Comparison of ENCODE assay signal across 8 mouse cellular contexts in the genomic region with DNA sequence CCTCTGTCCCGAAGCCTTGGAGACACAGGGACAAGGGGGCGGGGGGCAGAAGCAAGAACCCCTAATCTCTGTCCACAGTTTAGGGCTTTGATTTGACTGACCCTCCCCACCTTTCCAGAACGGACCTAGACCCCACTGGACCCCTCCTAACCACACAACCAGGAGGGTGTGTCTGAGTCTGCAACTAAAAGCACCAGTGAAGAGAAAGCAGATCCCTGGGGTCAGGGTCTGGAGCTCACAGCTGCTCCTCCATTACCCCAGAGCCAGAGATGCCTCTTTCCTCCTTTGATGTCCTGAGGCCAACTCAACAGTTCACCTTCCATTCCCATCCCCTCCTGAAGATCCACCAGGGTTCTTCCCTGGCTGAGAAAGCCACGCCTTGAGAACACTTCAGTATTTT. TPM values are rescaled to one million over a fixed set of nuclear protein-coding genes. Genes with fewer than 3 reads are reported as not detected.
DNase-seq lines count a peak whose midpoint lies in the region; ATAC-seq and TF ChIP-seq lines count a peak whose summit lies in the region.

No protein-coding gene starts in this region.

- no peaks in the 10 kb centered on the region for H3K79me2 ChIP-seq in myocyte (ENCODE audit: control insufficient read depth, insufficient read depth)

- peak overlapping the region; percentile 85 for H3K4me3 ChIP-seq in kidney, embryonic 15.5 days (replicated peaks)
- H3K4me3 ChIP-seq in embryonic facial prominence, embryonic 11.5 days (ENCODE audit: low read depth, low read length), result peak overlapping the region; percentile 96
- peak overlapping the region; percentile 92 for H3K4me3 ChIP-seq in intestine, embryonic 15.5 days (replicated peaks)
- H3K4me3 ChIP-seq in myocyte, result peak overlapping the region; percentile 50

- no peaks in the 10 kb centered on the region for H3K27me3 ChIP-seq in kidney, embryonic 15.5 days
- no peaks in the 10 kb centered on the region for H3K27me3 ChIP-seq in embryonic facial prominence, embryonic 11.5 days (ENCODE audit: control insufficient read depth, insufficient read depth, low read length)
- no peaks in the 10 kb centered on the region for H3K27me3 ChIP-seq in intestine, embryonic 15.5 days (replicated peaks)
- H3K27me3 ChIP-seq in myocyte (ENCODE audit: control insufficient read depth, insufficient read depth, insufficient read length), result no peaks in the 10 kb centered on the region

- H3ac ChIP-seq in myocyte (ENCODE audit: control insufficient read depth, insufficient read length), result peak overlapping the region; percentile 46

- peaks cover 33% of the 10 kb centered on the region for H3K4me1 ChIP-seq in kidney, embryonic 15.5 days
- H3K4me1 ChIP-seq in embryonic facial prominence, embryonic 11.5 days (ENCODE audit: control insufficient read depth, insufficient read depth, low read length), result peaks cover 2% of the 10 kb centered on the region
- peaks cover 26% of the 10 kb centered on the region for H3K4me1 ChIP-seq in intestine, embryonic 15.5 days (replicated peaks)

- TF ChIP-seq POLR2A in myocyte (IDR thresholded peaks at IDR 0.05; ENCODE audit: insufficient read length, low read depth), result no peak

- 37% methylated on average over 4 of the region's 4 CpGs for whole genome bisulfite sequencing in kidney, embryonic 15.5 days
- 45% methylated on average over 4 of the region's 4 CpGs for WGBS in embryonic facial prominence, embryonic 11.5 days
- WGBS in intestine, embryonic 15.5 days, result 37% methylated on average over 4 of the region's 4 CpGs

- H3K4me2 ChIP-seq in kidney, embryonic 15.5 days, result peak overlapping the region; percentile 73
- peak overlapping the region; percentile 69 for H3K4me2 ChIP-seq in embryonic facial prominence, embryonic 11.5 days (ENCODE audit: low read depth, low read length)
- peak overlapping the region; percentile 81 for H3K4me2 ChIP-seq in intestine, embryonic 15.5 days (replicated peaks)
- H3K4me2 ChIP-seq in myocyte (ENCODE audit: low read depth), result peak overlapping the region; percentile 94

- H3K36me3 ChIP-seq in kidney, embryonic 15.5 days, result no peaks in the 10 kb centered on the region
- H3K36me3 ChIP-seq in embryonic facial prominence, embryonic 11.5 days (replicated peaks; ENCODE audit: control insufficient read depth, insufficient read depth, low read depth, low read length), result no peaks in the 10 kb centered on the region
- H3K36me3 ChIP-seq in intestine, embryonic 15.5 days, result no peaks in the 10 kb centered on the region
- no peaks in the 10 kb centered on the region for H3K36me3 ChIP-seq in myocyte (ENCODE audit: control insufficient read depth, insufficient read depth)

- peak overlapping the region; percentile 90 for H3K9ac ChIP-seq in kidney, embryonic 15.5 days
- peak overlapping the region; percentile 97 for H3K9ac ChIP-seq in embryonic facial prominence, embryonic 11.5 days (replicated peaks; ENCODE audit: low read length)
- H3K9ac ChIP-seq in intestine, embryonic 15.5 days, result peak overlapping the region; percentile 98

- peak overlapping the region; percentile 91; the same call in 1 of the 2 replicates for H3K27ac ChIP-seq in kidney, embryonic 15.5 days
- no peak overlapping the region for H3K27ac ChIP-seq in embryonic facial prominence, embryonic 11.5 days (replicated peaks; ENCODE audit: low read depth, low read length)
- peak overlapping the region; percentile 89; the same call in 1 of the 2 replicates for H3K27ac ChIP-seq in intestine, embryonic 15.5 days

- no peaks in the 10 kb centered on the region for H3K9me3 ChIP-seq in kidney, embryonic 15.5 days (replicated peaks)
- no peaks in the 10 kb centered on the region for H3K9me3 ChIP-seq in embryonic facial prominence, embryonic 11.5 days (replicated peaks; ENCODE audit: control insufficient read depth, low read length)
- H3K9me3 ChIP-seq in intestine, embryonic 15.5 days, result no peaks in the 10 kb centered on the region

- DNase-seq in kidney, postnatal 4 days, result no peak
- DNase-seq in embryonic facial prominence, embryonic 11.5 days (ENCODE audit: low spot score), result no peak
- no peak for DNase-seq in gastrocnemius, adult 8-10 months (ENCODE audit: low spot score in 2 of 2)
- no peak for DNase-seq in frontal cortex, postnatal 10 days (ENCODE audit: low spot score in 2 of 2)
- DNase-seq in frontal cortex, postnatal 36 days (ENCODE audit: low spot score in 2 of 2), result no peak

- ATAC-seq in kidney, embryonic 15.5 days (replicated peaks; ENCODE audit: low FRiP score), result no peak
- ATAC-seq in embryonic facial prominence, embryonic 11.5 days (replicated peaks; ENCODE audit: insufficient number of reproducible peaks, low FRiP score, low TSS enrichment, low read depth), result no peak
- no peak; the same call in 1 of the 2 replicates for ATAC-seq in intestine, embryonic 15.5 days

TF ChIP-seq in myocyte, 11 proteins besides CTCF, POLR2A, EP300 and RAD21:
- no peak for TF ChIP-seq POLR2AphosphoS2 (IDR thresholded peaks at IDR 0.05; ENCODE audit: insufficient read length, low read depth)
- no peak for TF ChIP-seq USF1 (IDR thresholded peaks at IDR 0.05; ENCODE audit: low read depth)
- TF ChIP-seq SRF (IDR thresholded peaks at IDR 0.05; ENCODE audit: control insufficient read depth, insufficient read length, low read depth), result no peak
- no peak for TF ChIP-seq MYOG (IDR thresholded peaks at IDR 0.05; ENCODE audit: control insufficient read depth in 1 of 3, insufficient read depth in 1 of 3, insufficient read length in 2 of 3, low read depth in 2 of 3)
- no peak for TF ChIP-seq CEBPB (IDR thresholded peaks at IDR 0.05; ENCODE audit: insufficient read depth, poor library complexity, severe bottlenecking)
- no peak for TF ChIP-seq TCF12 (IDR thresholded peaks at IDR 0.05; ENCODE audit: insufficient read depth, poor library complexity, severe bottlenecking)
- TF ChIP-seq E2F4 (IDR thresholded peaks at IDR 0.05; ENCODE audit: insufficient read depth), result no peak
- no peak for TF ChIP-seq MYOD1 (IDR thresholded peaks at IDR 0.05; ENCODE audit: control insufficient read depth in 1 of 3, insufficient read length in 2 of 3, low read depth in 2 of 3)
- TF ChIP-seq TCF3 (IDR thresholded peaks at IDR 0.05; ENCODE audit: insufficient read length, low read depth), result no peak
- no peak for TF ChIP-seq MAX (IDR thresholded peaks at IDR 0.05; ENCODE audit: low read depth)

RNA-seq across cellular contexts. Expression of gene Xylt2, which starts 1.0 kb away (rescaled TPM):
- polyA plus RNA-seq in kidney, embryonic 15.5 days (2015; fragmentation: Nextera tagmentation; extraction: Ambion mirVana), result 20.3 and 22.4 TPM in 2 replicates
- polyA plus RNA-seq in embryonic facial prominence, embryonic 11.5 days (2014; fragmentation: Nextera tagmentation; extraction: Ambion mirVana), result 11.1 and 12.1 TPM in 2 replicates
- polyA plus RNA-seq in intestine, embryonic 15.5 days (2015; fragmentation: Nextera tagmentation; extraction: Ambion mirVana), result 16.1 and 16.6 TPM in 2 replicates
- polyA plus RNA-seq in myocyte (2012; fragmentation: generic; extraction: Trizol), result 14.8 TPM
- total RNA-seq in gastrocnemius, adult 8-10 months (2022), result 1 to 10 TPM; 2.3 to 4.3 (median 3.7) TPM

RNA-seq across cellular contexts. Expression of gene Eme1, which starts 22.5 kb away (rescaled TPM):
- 25.9 and 27.1 TPM in 2 replicates for polyA plus RNA-seq in kidney, embryonic 15.5 days (2015; fragmentation: Nextera tagmentation; extraction: Ambion mirVana)
- 47.0 and 51.7 TPM in 2 replicates for polyA plus RNA-seq in embryonic facial prominence, embryonic 11.5 days (2014; fragmentation: Nextera tagmentation; extraction: Ambion mirVana)
- polyA plus RNA-seq in intestine, embryonic 15.5 days (2015; fragmentation: Nextera tagmentation; extraction: Ambion mirVana), result 16.2 and 18.0 TPM in 2 replicates
- polyA plus RNA-seq in myocyte (2012; fragmentation: generic; extraction: Trizol), result 2.7 TPM
- total RNA-seq in gastrocnemius, adult 8-10 months (2022), result not detected

RNA-seq across cellular contexts. Expression of gene Mrpl27, which starts 22.7 kb away (rescaled TPM):
- polyA plus RNA-seq in kidney, embryonic 15.5 days (2015; fragmentation: Nextera tagmentation; extraction: Ambion mirVana), result 148 and 154 TPM in 2 replicates
- polyA plus RNA-seq in embryonic facial prominence, embryonic 11.5 days (2014; fragmentation: Nextera tagmentation; extraction: Ambion mirVana), result 122 and 136 TPM in 2 replicates
- 134 and 148 TPM in 2 replicates for polyA plus RNA-seq in intestine, embryonic 15.5 days (2015; fragmentation: Nextera tagmentation; extraction: Ambion mirVana)
- polyA plus RNA-seq in myocyte (2012; fragmentation: generic; extraction: Trizol), result 59.9 TPM
- total RNA-seq in gastrocnemius, adult 8-10 months (2022), result 10 to 100 TPM; 43.5 to 48.0 (median 45.8) TPM

RNA-seq across cellular contexts. Expression of gene Gm11541, which starts 28.0 kb away (rescaled TPM):
- polyA plus RNA-seq in kidney, embryonic 15.5 days (2015; fragmentation: Nextera tagmentation; extraction: Ambion mirVana), result 0.53 and 0.63 TPM in 2 replicates
- 0.15 and 0.21 TPM in 2 replicates for polyA plus RNA-seq in embryonic facial prominence, embryonic 11.5 days (2014; fragmentation: Nextera tagmentation; extraction: Ambion mirVana)
- 0.43 and 0.54 TPM in 2 replicates for polyA plus RNA-seq in intestine, embryonic 15.5 days (2015; fragmentation: Nextera tagmentation; extraction: Ambion mirVana)
- polyA plus RNA-seq in myocyte (2012; fragmentation: generic; extraction: Trizol), result not detected
- not detected for total RNA-seq in gastrocnemius, adult 8-10 months (2022)

RNA-seq across cellular contexts. Expression of gene Lrrc59, which starts 46.7 kb away (rescaled TPM):
- polyA plus RNA-seq in kidney, embryonic 15.5 days (2015; fragmentation: Nextera tagmentation; extraction: Ambion mirVana), result 204 and 215 TPM in 2 replicates
- 171 and 185 TPM in 2 replicates for polyA plus RNA-seq in embryonic facial prominence, embryonic 11.5 days (2014; fragmentation: Nextera tagmentation; extraction: Ambion mirVana)
- polyA plus RNA-seq in intestine, embryonic 15.5 days (2015; fragmentation: Nextera tagmentation; extraction: Ambion mirVana), result 232 and 251 TPM in 2 replicates
- polyA plus RNA-seq in myocyte (2012; fragmentation: generic; extraction: Trizol), result 208 TPM
- total RNA-seq in gastrocnemius, adult 8-10 months (2022), result 10 to 100 TPM; 35.1 to 44.4 (median 36.4) TPM
